Mouse (Mus musculus) myocyte (in vitro differentiated cells): Measurements from ENCODE around the gene Sept4.

Experiments used
- MYOG ChIP-seq, 3 experiments: IDR thresholded peaks; one replicate each; pipeline ENCODE4 v1.6.1; 2011; ENCODE audit warnings: control low read depth in 2 of 3, low read depth in 2 of 3, mild to moderate bottlenecking in 2 of 3; ENCODE audit not compliant: insufficient read length in 2 of 3, control insufficient read depth in 1 of 3, insufficient read depth in 1 of 3
- POLR2A ChIP-seq: IDR thresholded peaks from one replicate; pipeline ENCODE4 v1.6.1; 2011; ENCODE audit warnings: low read depth, mild to moderate bottlenecking, control low read depth, moderate library complexity; ENCODE audit not compliant: insufficient read length
- TCF12 ChIP-seq: IDR thresholded peaks from one replicate; pipeline ENCODE4 v1.6.1; 2011; ENCODE audit warnings: mild to moderate bottlenecking, control low read depth; ENCODE audit not compliant: poor library complexity, insufficient read depth, severe bottlenecking
- TCF3 ChIP-seq: IDR thresholded peaks from one replicate; pipeline ENCODE4 v1.6.1; 2011; ENCODE audit warnings: low read depth, control low read depth; ENCODE audit not compliant: insufficient read length

DNA sequence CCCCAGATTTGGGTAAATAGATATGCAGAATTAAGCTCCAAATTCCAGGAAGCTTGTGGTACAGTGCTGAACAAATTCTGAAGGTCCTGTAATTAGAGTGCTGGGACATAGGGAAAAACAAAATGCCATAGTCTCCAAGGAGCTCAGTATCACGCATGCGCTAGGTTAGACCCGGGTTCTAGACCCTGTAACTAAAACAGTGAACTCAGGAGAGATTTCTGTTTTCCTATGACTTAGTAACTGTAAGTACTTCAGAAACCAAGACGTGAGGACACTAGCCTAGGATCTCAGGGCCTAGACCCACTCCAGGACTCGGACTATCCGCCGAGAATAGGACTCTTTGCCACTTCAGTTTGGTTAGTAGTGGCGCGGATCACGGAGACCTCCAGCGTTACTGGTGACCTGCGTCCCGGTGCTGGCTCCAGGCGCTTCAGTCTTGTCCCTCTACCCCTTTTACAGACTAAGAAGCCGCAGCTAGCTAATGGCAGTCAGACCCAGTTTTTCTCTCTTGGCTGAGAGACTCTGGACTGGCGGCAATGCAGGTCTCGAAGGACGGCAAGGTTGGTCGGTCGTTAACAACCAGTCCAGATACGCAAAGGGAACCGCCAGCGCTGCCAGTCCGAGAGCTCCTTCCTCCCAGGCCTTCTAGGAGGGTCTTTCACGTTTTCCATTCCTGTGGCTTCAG lies 22.3 kb downstream of the Sept4 start:
- TF ChIP-seq POLR2A (no peak), MYOG (IDR thresholded peaks at IDR 0.05; ENCODE audit: control insufficient read depth in 1 of 3, insufficient read depth in 1 of 3, insufficient read length in 2 of 3, low read depth in 2 of 3) (no peak), TCF12 (no peak), TCF3 (no peak)
